Mouse (Mus musculus) thymus, postnatal 25 days (tissue): ENCODE measurements around the gene Ogfr.

Experiments
- DNase-seq: peaks from one replicate; pipeline ENCODE4 v3.0.0; 2022

Ogfr gene

GRCm38 (mm10) chr2:180604781-180605180, 15.7 kb downstream of the Ogfr start:
- DNase-seq, result no peak

GRCm38 (mm10) chr2:180610283-180610682, 21.2 kb downstream of the Ogfr start:
- DNase-seq, result no peak

- DNase-seq, result no peak
These were observed 22.8 kb downstream of the Ogfr start for GRCm38 (mm10) chr2:180611882-180612281.

GRCm38 (mm10) chr2:180641576-180642554, 52.8 kb downstream of the Ogfr start:
- no peak for DNase-seq

- DNase-seq, result no peak
These were observed 53.7 kb downstream of the Ogfr start, which contains the start of gene Tcfl5 for GRCm38 (mm10) chr2:180642555-180643260. Tcfl5 (minus strand) TSS chr2:180642708.

GRCm38 (mm10) chr2:180643626-180644025, 54.6 kb downstream of the Ogfr start:
- no peak for DNase-seq
